Mouse (Mus musculus) neural tube, embryonic 11.5 days (tissue): Measurements from ENCODE around the gene Ccdc8. TPM values are rescaled to one million over a fixed set of nuclear protein-coding genes. Genes with fewer than 3 reads are reported as not detected.
A peak's percentile ranks its signal among the peaks of the same experiment; 100 is the strongest.

ENCODE experiments used
- ATAC-seq: fragments of 200-750 bp; cut with Nextera tagmentation; 2 replicates; pipeline ENCODE4 v1.8.0; 2017; ENCODE audit warnings: moderate number of reproducible peaks, mild to moderate bottlenecking, moderate TSS enrichment, moderate library complexity; ENCODE audit not compliant: insufficient read depth, low FRiP score, low TSS enrichment
- DNase-seq: peaks from one replicate; pipeline ENCODE4 v3.0.0-alpha.2; 2015; ENCODE audit warnings: low spot score
- H3K27ac ChIP-seq: fragments of 300-500 bp; sonication (generic); 2 replicates; pipeline ENCODE4 v1.5.1; 2014; ENCODE audit warnings: low read depth, mild to moderate bottlenecking, low read length
- H3K27me3 ChIP-seq: fragments of 300-500 bp; sonication (generic); 2 replicates; pipeline ENCODE4 v1.6.1; 2014; ENCODE audit warnings: mild to moderate bottlenecking, low read length, mixed read lengths; ENCODE audit not compliant: control insufficient read depth, insufficient read depth
- H3K36me3 ChIP-seq: fragments of 300-500 bp; sonication (generic); 2 replicates; pipeline ENCODE4 v1.6.1; 2014; ENCODE audit warnings: mild to moderate bottlenecking, low read length, moderate library complexity, mixed read lengths; ENCODE audit not compliant: control insufficient read depth, insufficient read depth
- H3K4me1 ChIP-seq: fragments of 300-500 bp; sonication (generic); 2 replicates; pipeline ENCODE4 v1.6.1; 2014; ENCODE audit warnings: low read length, mixed read lengths; ENCODE audit not compliant: control insufficient read depth, insufficient read depth
- H3K4me2 ChIP-seq: fragments of 300-500 bp; sonication (generic); 2 replicates; pipeline ENCODE4 v1.6.1; 2014; ENCODE audit warnings: low read depth, mild to moderate bottlenecking, moderate library complexity
- H3K4me3 ChIP-seq: fragments of 300-500 bp; sonication (generic); 2 replicates; pipeline ENCODE4 v1.5.1; 2014; ENCODE audit warnings: low read depth, low read length
- H3K9ac ChIP-seq: fragments of 300-500 bp; sonication (generic); 2 replicates; pipeline ENCODE4 v1.6.1; 2014; ENCODE audit warnings: mild to moderate bottlenecking, low read length
- H3K9me3 ChIP-seq: fragments of 300-500 bp; sonication (generic); 2 replicates; pipeline ENCODE4 v1.6.1; 2016; ENCODE audit warnings: low read length; ENCODE audit not compliant: control insufficient read depth
- WGBS: fragments of 180-500 bp; shearing (Covaris S2); extraction: QIAGEN DNeasy Blood & Tissue Kit; methylation state at CpG from one replicate; pipeline ENCODE4 v1.1.7; 2014; 5-methylcytosine and 5-hydroxymethylcytosine counted together
- polyA plus RNA-seq: library from polyadenylated mRNA; unstranded; fragments of >200 nt; fragmentation: Nextera tagmentation; extraction: Ambion mirVana; gene quantifications from 2 replicates; pipeline ENCODE4 v1.2.1, GENCODE M21; 2014

The Ccdc8 gene
- polyA plus RNA-seq, 1 experiment from 2014 or later = 16.9 TPM

- Histone ChIP-seq H3K4me1 (peaks cover 22% of the 10 kb centered on the region), H3K4me2 (no peak overlapping the region), H3K36me3 (no peaks in the 10 kb centered on the region), H3K4me3 (no peak overlapping the region), H3K27me3 (no peaks in the 10 kb centered on the region), H3K9me3 (no peaks in the 10 kb centered on the region), H3K27ac (0 out of 2 replicates have a peak overlapping the region, but pooled peaks have one; percentile 20), H3K9ac (no peak overlapping the region)
- WGBS = 67% methylated on average over 7 of the region's 7 CpGs
- ATAC-seq (no peak), DNase-seq (no peak)
Measured at GRCm38 (mm10) chr7:16987541-16988149, 4.9 kb upstream of the Ccdc8 start.

GRCm38 (mm10) chr7:16988405-16988804, 4.1 kb upstream of the Ccdc8 start:
- DNase-seq (no peak), ATAC-seq (no peak)
- Histone ChIP-seq H3K4me2 (no peak overlapping the region), H3K4me1 (peaks cover 15% of the 10 kb centered on the region), H3K9me3 (no peaks in the 10 kb centered on the region), H3K27ac (no peak overlapping the region), H3K9ac (no peak overlapping the region), H3K4me3 (no peak overlapping the region), H3K36me3 (no peaks in the 10 kb centered on the region), H3K27me3 (no peaks in the 10 kb centered on the region)
- 66% methylated on average over 3 of the region's 3 CpGs for WGBS

DNA sequence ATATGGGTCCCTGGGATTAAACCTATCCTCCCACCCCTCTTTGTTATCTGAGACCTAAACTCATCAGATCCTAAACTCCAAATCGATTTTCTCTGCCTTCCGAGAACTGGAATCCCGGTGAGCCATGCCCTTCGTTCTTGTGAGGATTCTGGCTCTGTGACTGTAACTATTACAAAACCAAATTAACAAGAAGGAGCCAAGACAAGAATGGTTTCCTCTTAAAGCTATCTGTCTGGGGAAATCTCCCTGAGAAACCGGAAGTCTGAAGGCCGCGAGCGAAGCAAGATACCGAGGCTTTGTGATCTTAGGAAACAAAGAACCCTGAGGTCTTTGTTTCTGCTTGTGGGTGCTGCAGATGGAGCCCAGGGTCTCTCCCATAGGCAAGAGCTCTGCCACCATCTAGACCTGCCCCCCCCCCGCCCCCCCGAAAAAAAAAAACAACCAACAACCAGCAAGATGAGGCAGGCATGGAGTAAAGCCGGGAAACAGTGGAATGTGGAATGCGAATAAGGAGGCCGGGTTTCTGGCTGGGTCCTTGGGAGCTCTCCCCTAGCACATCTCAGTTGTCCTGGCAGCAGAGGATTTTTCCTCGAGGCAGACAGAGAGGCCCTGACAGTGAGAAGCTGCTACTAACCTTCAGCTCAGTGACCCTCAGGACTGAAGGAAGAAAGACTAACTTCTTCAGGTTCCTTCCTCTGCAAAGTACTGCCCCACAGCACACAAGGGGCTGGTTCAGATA, 2.3 kb upstream of the Ccdc8 start:
- H3K4me2 ChIP-seq = no peak overlapping the region
- H3K9me3 ChIP-seq = no peaks in the 10 kb centered on the region
- 0 out of 2 replicates have a peak overlapping the region, but pooled peaks have one; percentile 34 for H3K27ac ChIP-seq
- DNase-seq (no peak), ATAC-seq (no peak)
- H3K4me3 ChIP-seq = no peak overlapping the region
- H3K4me1 ChIP-seq = peaks cover 21% of the 10 kb centered on the region
- no peaks in the 10 kb centered on the region for H3K36me3 ChIP-seq
- H3K27me3 ChIP-seq = no peaks in the 10 kb centered on the region
- 50% methylated on average over 15 of the region's 15 CpGs for WGBS
- H3K9ac ChIP-seq = no peak overlapping the region

DNA sequence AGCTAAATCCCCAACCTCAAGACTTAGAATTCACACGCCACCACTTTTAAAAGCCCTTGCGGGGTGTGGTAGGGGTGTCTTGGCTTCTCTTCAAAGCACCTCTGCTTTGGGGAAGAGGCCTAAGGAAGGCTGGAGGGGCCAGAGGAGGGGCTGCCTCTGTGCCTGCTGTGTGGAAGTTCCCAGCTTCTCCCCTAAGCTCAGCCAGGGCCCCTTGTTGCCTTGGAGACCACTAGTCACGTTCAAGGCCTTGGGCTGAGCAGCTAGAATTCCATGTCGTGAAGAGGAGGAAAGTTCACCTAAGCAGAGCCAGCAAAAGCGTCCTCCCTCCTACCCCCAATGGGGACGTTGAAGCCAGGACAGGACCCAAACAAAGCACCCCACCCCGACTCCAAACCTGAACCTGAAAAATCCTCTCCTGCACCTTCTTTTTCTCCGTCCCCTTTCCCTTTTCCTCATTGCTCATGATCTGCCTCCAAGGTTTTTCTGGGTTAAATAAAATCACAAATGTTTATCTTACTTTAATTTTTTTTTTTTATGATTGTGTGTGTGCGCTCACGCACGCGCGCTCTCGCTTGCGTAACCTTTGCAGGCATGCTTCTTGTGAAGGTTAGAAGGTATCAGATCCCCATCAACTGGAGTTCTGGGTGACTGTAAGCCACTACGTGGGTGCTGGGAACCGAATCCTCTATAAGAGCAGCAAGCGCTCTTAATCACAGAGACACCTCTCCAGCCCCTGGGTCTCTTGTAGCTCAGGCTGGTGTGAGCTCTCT, 642 bp upstream of the Ccdc8 start:
- Histone ChIP-seq H3K27me3 (no peaks in the 10 kb centered on the region), H3K36me3 (no peaks in the 10 kb centered on the region), H3K4me1 (peaks cover 26% of the 10 kb centered on the region), H3K4me2 (peak overlapping the region; percentile 19; the same call in 1 of the 2 replicates), H3K27ac (0 out of 2 replicates have a peak overlapping the region, but pooled peaks have one; percentile 39), H3K4me3 (no peak overlapping the region), H3K9me3 (no peaks in the 10 kb centered on the region), H3K9ac (peak overlapping the region; percentile 26; the same call in 1 of the 2 replicates)
- WGBS = 61% methylated on average over 18 of the region's 18 CpGs
- peak; percentile 73 for ATAC-seq
- DNase-seq = peak; percentile 79

GRCm38 (mm10) chr7:16993651-16994399, 1.3 kb downstream of the Ccdc8 start:
- WGBS = 1% methylated on average over 27 of the region's 27 CpGs
- H3K4me3 ChIP-seq = peak overlapping the region; percentile 45
- H3K27me3 ChIP-seq = no peaks in the 10 kb centered on the region
- no peaks in the 10 kb centered on the region for H3K9me3 ChIP-seq
- no peak overlapping the region for H3K27ac ChIP-seq
- peaks cover 20% of the 10 kb centered on the region for H3K4me1 ChIP-seq
- DNase-seq = peak; percentile 75
- peak overlapping the region; percentile 47 for H3K4me2 ChIP-seq
- ATAC-seq = peak; percentile 64
- H3K36me3 ChIP-seq = no peaks in the 10 kb centered on the region
- H3K9ac ChIP-seq = peak overlapping the region; percentile 29

DNA sequence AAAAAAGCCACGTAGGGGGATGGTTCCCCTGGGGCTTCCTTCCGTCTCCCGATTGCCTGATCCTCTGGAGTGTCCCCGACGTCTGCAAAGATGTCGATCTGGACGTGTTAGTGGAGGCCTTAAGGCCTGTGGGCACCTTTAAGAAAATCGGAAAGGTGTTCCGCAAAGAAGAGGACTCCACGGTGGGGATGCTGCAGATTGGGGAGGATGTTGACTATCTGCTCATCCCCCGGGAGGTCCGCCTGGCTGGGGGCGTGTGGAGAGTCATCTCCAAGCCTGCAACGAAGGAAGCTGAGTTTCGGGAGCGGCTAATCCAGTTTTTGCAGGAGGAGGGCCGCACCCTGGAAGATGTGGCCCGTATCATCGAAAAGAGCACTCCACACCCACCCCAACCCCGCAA, 1.9 kb downstream of the Ccdc8 start:
- peak overlapping the region; percentile 47 for H3K4me2 ChIP-seq
- 12% methylated on average over 20 of the region's 20 CpGs for WGBS
- no peaks in the 10 kb centered on the region for H3K9me3 ChIP-seq
- DNase-seq (peak; percentile 32), ATAC-seq (no peak)
- H3K4me1 ChIP-seq = peaks cover 20% of the 10 kb centered on the region
- no peaks in the 10 kb centered on the region for H3K27me3 ChIP-seq
- peak overlapping the region; percentile 29 for H3K9ac ChIP-seq
- H3K4me3 ChIP-seq = peak overlapping the region; percentile 45
- H3K27ac ChIP-seq = no peak overlapping the region
- no peaks in the 10 kb centered on the region for H3K36me3 ChIP-seq

- Histone ChIP-seq H3K27ac (no peak overlapping the region), H3K9me3 (no peaks in the 10 kb centered on the region), H3K4me1 (peaks cover 20% of the 10 kb centered on the region), H3K4me2 (peak overlapping the region; percentile 47), H3K36me3 (no peaks in the 10 kb centered on the region), H3K27me3 (no peaks in the 10 kb centered on the region), H3K9ac (no peak overlapping the region), H3K4me3 (peak overlapping the region; percentile 45; the same call in 1 of the 2 replicates)
- no peak for DNase-seq
- 90% methylated on average over 4 of the region's 4 CpGs for WGBS
- ATAC-seq = no peak
Measured at GRCm38 (mm10) chr7:16995345-16995744, 2.8 kb downstream of the Ccdc8 start.

GRCm38 (mm10) chr7:16999233-16999632, 6.7 kb downstream of the Ccdc8 start:
- Histone ChIP-seq H3K27ac (no peak overlapping the region), H3K27me3 (no peaks in the 10 kb centered on the region), H3K4me2 (no peak overlapping the region), H3K4me1 (peaks cover 12% of the 10 kb centered on the region; the same call in 1 of the 2 replicates), H3K9ac (no peak overlapping the region), H3K4me3 (no peak overlapping the region), H3K9me3 (no peaks in the 10 kb centered on the region), H3K36me3 (peaks cover 3% of the 10 kb centered on the region)
- ATAC-seq = no peak
- no peak for DNase-seq
- WGBS = 71% methylated on average over 4 of the region's 4 CpGs
